Mouse (Mus musculus) hindbrain, postnatal 0 days (tissue): ENCODE data around the gene Garem2. TPM values are rescaled to one million over a fixed set of nuclear protein-coding genes. Genes with fewer than 3 reads are reported as not detected.

Experiments used
- ATAC-seq: fragments of 200-750 bp; cut with Nextera tagmentation; 2 replicates; pipeline ENCODE4 v1.8.0; 2017; ENCODE audit warnings: mild to moderate bottlenecking, moderate TSS enrichment, moderate library complexity
- DNase-seq: peaks from one replicate; pipeline ENCODE4 v3.0.0-alpha.2; 2015; ENCODE audit warnings: low spot score
- H3K27ac ChIP-seq: fragments of 300-500 bp; sonication (generic); 2 replicates; pipeline ENCODE4 v1.5.1; 2014; ENCODE audit warnings: mild to moderate bottlenecking
- H3K27me3 ChIP-seq: fragments of 300-500 bp; sonication (generic); 2 replicates; pipeline ENCODE4 v1.6.1; 2014; ENCODE audit warnings: low read length, mixed read lengths; ENCODE audit not compliant: insufficient read depth
- H3K36me3 ChIP-seq: fragments of 300-500 bp; sonication (generic); 2 replicates; pipeline ENCODE4 v1.6.1; 2014; ENCODE audit warnings: low read length, mixed read lengths; ENCODE audit not compliant: insufficient read depth
- H3K4me1 ChIP-seq: fragments of 300-500 bp; sonication (generic); 2 replicates; pipeline ENCODE4 v1.6.1; 2014; ENCODE audit warnings: antibody characterized with exemption, low read length, mixed read lengths; ENCODE audit not compliant: insufficient read depth
- H3K4me2 ChIP-seq: fragments of 300-500 bp; sonication (generic); 2 replicates; pipeline ENCODE4 v1.6.1; 2014; ENCODE audit warnings: low read depth, mild to moderate bottlenecking, low read length, moderate library complexity, mixed read lengths
- H3K4me3 ChIP-seq: fragments of 300-500 bp; sonication (generic); 2 replicates; pipeline ENCODE4 v1.5.1; 2014; ENCODE audit warnings: low read length
- H3K9ac ChIP-seq: fragments of 300-500 bp; sonication (generic); replicated peaks from 2 replicates; pipeline ENCODE4 v1.6.1; 2014; ENCODE audit warnings: mild to moderate bottlenecking, low read length, moderate library complexity, mixed read lengths
- H3K9me3 ChIP-seq: fragments of 300-500 bp; sonication (generic); 2 replicates; pipeline ENCODE4 v1.6.1; 2016; ENCODE audit warnings: low read length, mixed read lengths
- CTCF ChIP-seq: IDR thresholded peaks from 2 replicates; pipeline ENCODE4 v1.5.1; 2016; ENCODE audit warnings: antibody characterized with exemption, control low read depth, low read depth
- WGBS: fragments of 180-500 bp; shearing (Covaris S2); extraction: QIAGEN DNeasy Blood & Tissue Kit; methylation state at CpG from one replicate; pipeline ENCODE4 v1.1.7; 2014; 5-methylcytosine and 5-hydroxymethylcytosine counted together
- polyA plus RNA-seq: library from polyadenylated mRNA; unstranded; fragments of >200 nt; fragmentation: Nextera tagmentation; extraction: Ambion mirVana; gene quantifications from 2 replicates; pipeline ENCODE4 v1.2.1, GENCODE M21; 2015
- total RNA-seq: library from RNA; depleted of rRNA; stranded (reverse); fragments of >200 nt; gene quantifications from 2 replicates; pipeline ENCODE4 v1.2.3, GENCODE M21; 2014; rRNA removed

Garem2 gene
- total and polyA plus RNA-seq, 2 experiments from 2014 or later, result 9.7 to 26.7 TPM

GRCm38 (mm10) chr5:30165234-30165946 lies 60.4 kb downstream of the Garem2 start:
- Histone ChIP-seq H3K4me3 (no peak overlapping the region), H3K36me3 (peaks cover 16% of the 10 kb centered on the region; the same call in 1 of the 2 replicates), H3K9ac (no peak overlapping the region), H3K4me1 (no peaks in the 10 kb centered on the region), H3K4me2 (no peak overlapping the region), H3K27me3 (no peaks in the 10 kb centered on the region), H3K27ac (no peak overlapping the region), H3K9me3 (no peaks in the 10 kb centered on the region)
- WGBS, result 91% methylated on average over 5 of the region's 5 CpGs
- DNase-seq (no peak), ATAC-seq (no peak)
- TF ChIP-seq CTCF, result no peak

Other genes with a start within 250 kb of the Garem2 start
- gene Il6, start 92.0 kb upstream of the Garem2 start, total RNA-seq, result not detected in 2 replicates
- not detected in 2 replicates for gene Il6, start 92.0 kb upstream of the Garem2 start, polyA plus RNA-seq
- 8.3 and 15.4 TPM in 2 replicates for gene Tyms, start 31.5 kb upstream of the Garem2 start, total RNA-seq
- gene Tyms, start 31.5 kb upstream of the Garem2 start, polyA plus RNA-seq, result 35.2 and 36.2 TPM in 2 replicates
- 3.2 and 6.3 TPM in 2 replicates for gene 3110082J24Rik, start 925 bp downstream of the Garem2 start, total RNA-seq
- 4.3 and 4.9 TPM in 2 replicates for gene 3110082J24Rik, start 925 bp downstream of the Garem2 start, polyA plus RNA-seq
- 50.1 and 50.4 TPM in 2 replicates for gene Hadha, start 50.0 kb downstream of the Garem2 start, total RNA-seq
- gene Hadha, start 50.0 kb downstream of the Garem2 start, polyA plus RNA-seq, result 68.0 and 79.1 TPM in 2 replicates
- 56.8 and 68.3 TPM in 2 replicates for gene Hadhb, start 50.1 kb downstream of the Garem2 start, total RNA-seq
- gene Hadhb, start 50.1 kb downstream of the Garem2 start, polyA plus RNA-seq, result 59.9 and 67.5 TPM in 2 replicates
- gene Adgrf3, start 100.6 kb downstream of the Garem2 start, total RNA-seq, result 0.37 TPM in 1 of 2 replicates, not detected in the other
- not detected in 2 replicates for gene Adgrf3, start 100.6 kb downstream of the Garem2 start, polyA plus RNA-seq
- 99.5 and 108 TPM in 2 replicates for gene Selenoi, start 127.4 kb downstream of the Garem2 start, total RNA-seq
- gene Selenoi, start 127.4 kb downstream of the Garem2 start, polyA plus RNA-seq, result 20.7 and 23.1 TPM in 2 replicates
- 4.6 and 4.9 TPM in 2 replicates for gene Drc1, start 176.2 kb downstream of the Garem2 start, total RNA-seq
- gene Drc1, start 176.2 kb downstream of the Garem2 start, polyA plus RNA-seq, result 6.6 TPM in 2 replicates